Mouse (Mus musculus): Measurements from ENCODE around the gene Mtap. TPM values are rescaled to one million over a fixed set of nuclear protein-coding genes. Genes with fewer than 3 reads are reported as not detected.

Mtap gene
- polyA plus RNA-seq, 1 experiment from 2014 or later, result 58.5 TPM

GRCm38 (mm10) chr4:89163613-89164012 lies 26.7 kb downstream of the Mtap start:
- Histone ChIP-seq H3K36me3 (ENCODE audit: control insufficient read depth, insufficient read depth, low read length) (peaks cover 86% of the 10 kb centered on the region), H3K27ac (replicated peaks in 1 of 2; ENCODE audit: control insufficient read depth in 1 of 2, insufficient read depth in 1 of 2, low read depth in 2 of 2, low read length in 2 of 2) (no peak overlapping the region)
- 93% methylated on average over 8 of the region's 8 CpGs for WGBS

GRCm38 (mm10) chr4:89164681-89165080 lies 27.8 kb downstream of the Mtap start:
- Histone ChIP-seq H3K9me3 (ENCODE audit: control insufficient read depth, low read length) (no peaks in the 10 kb centered on the region), H3K4me1 (ENCODE audit: control insufficient read depth in 2 of 2, insufficient read depth in 2 of 2, low read length in 2 of 2) (no peaks in the 10 kb centered on the region), H3K27ac (replicated peaks in 1 of 2; ENCODE audit: control insufficient read depth in 1 of 2, insufficient read depth in 1 of 2, low read depth in 2 of 2, low read length in 2 of 2) (no peak overlapping the region), H3K27me3 (ENCODE audit: control insufficient read depth, insufficient read depth, low read length) (no peaks in the 10 kb centered on the region), H3K36me3 (ENCODE audit: control insufficient read depth, insufficient read depth, low read length) (peaks cover 89% of the 10 kb centered on the region), H3K9ac (ENCODE audit: low read length) (no peak overlapping the region), H3K4me2 (ENCODE audit: low read length) (no peak overlapping the region), H3K4me3 (ENCODE audit: control insufficient read depth in 1 of 2, insufficient read depth in 1 of 2, low read depth in 1 of 2, low read length in 2 of 2) (no peak overlapping the region)
- WGBS, result 94% methylated on average over 2 of the region's 2 CpGs
- no peak for ATAC-seq (ENCODE audit: insufficient number of reproducible peaks, insufficient read depth, low FRiP score, low read depth)

More at GRCm38 (mm10) chr4:89163613-89164012, 26.7 kb downstream of the Mtap start:
- no peak overlapping the region for H3K9ac ChIP-seq (ENCODE audit: low read length)
- H3K4me3 ChIP-seq (ENCODE audit: control insufficient read depth in 1 of 2, insufficient read depth in 1 of 2, low read depth in 1 of 2, low read length in 2 of 2), result no peak overlapping the region
- no peaks in the 10 kb centered on the region for H3K27me3 ChIP-seq (ENCODE audit: control insufficient read depth, insufficient read depth, low read length)
- no peak for ATAC-seq (ENCODE audit: insufficient number of reproducible peaks, insufficient read depth, low FRiP score, low read depth)
- H3K4me1 ChIP-seq (ENCODE audit: control insufficient read depth in 2 of 2, insufficient read depth in 2 of 2, low read length in 2 of 2), result no peaks in the 10 kb centered on the region
- no peaks in the 10 kb centered on the region for H3K9me3 ChIP-seq (ENCODE audit: control insufficient read depth, low read length)
- no peak overlapping the region for H3K4me2 ChIP-seq (ENCODE audit: low read length)

DNA sequence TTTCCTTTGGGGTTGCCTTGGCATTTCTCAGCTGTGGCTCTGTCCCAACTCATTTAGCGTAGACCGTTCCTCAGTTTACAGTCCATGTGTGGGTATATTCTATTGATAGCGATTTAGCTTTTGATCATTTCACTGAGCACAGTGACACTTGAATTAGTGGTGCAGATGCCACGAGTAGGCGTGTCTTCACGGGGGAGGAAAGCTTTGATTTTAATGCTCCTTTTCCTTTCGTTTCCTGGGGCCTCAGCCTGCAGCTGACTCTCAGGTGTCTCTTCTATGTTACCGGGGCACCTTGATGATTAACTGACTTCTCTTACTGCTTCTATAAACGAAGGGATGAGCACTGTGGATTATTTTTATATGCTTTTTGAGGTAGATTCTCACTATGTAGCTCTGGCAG lies 32.0 kb downstream of the Mtap start:
- no peak overlapping the region for H3K4me2 ChIP-seq (ENCODE audit: low read length)
- no peaks in the 10 kb centered on the region for H3K27me3 ChIP-seq (ENCODE audit: control insufficient read depth, insufficient read depth, low read length)
- no peak overlapping the region for H3K9ac ChIP-seq (ENCODE audit: low read length)
- no peak for ATAC-seq (ENCODE audit: insufficient number of reproducible peaks, insufficient read depth, low FRiP score, low read depth)
- H3K4me3 ChIP-seq (ENCODE audit: control insufficient read depth in 1 of 2, insufficient read depth in 1 of 2, low read depth in 1 of 2, low read length in 2 of 2), result no peak overlapping the region
- 92% methylated on average over 9 of the region's 9 CpGs for WGBS
- H3K27ac ChIP-seq (replicated peaks in 1 of 2; ENCODE audit: control insufficient read depth in 1 of 2, insufficient read depth in 1 of 2, low read depth in 2 of 2, low read length in 2 of 2), result no peak overlapping the region
- H3K9me3 ChIP-seq (ENCODE audit: control insufficient read depth, low read length), result no peaks in the 10 kb centered on the region
- peaks cover 93% of the 10 kb centered on the region for H3K36me3 ChIP-seq (ENCODE audit: control insufficient read depth, insufficient read depth, low read length)
- no peaks in the 10 kb centered on the region for H3K4me1 ChIP-seq (ENCODE audit: control insufficient read depth in 2 of 2, insufficient read depth in 2 of 2, low read length in 2 of 2)

DNA sequence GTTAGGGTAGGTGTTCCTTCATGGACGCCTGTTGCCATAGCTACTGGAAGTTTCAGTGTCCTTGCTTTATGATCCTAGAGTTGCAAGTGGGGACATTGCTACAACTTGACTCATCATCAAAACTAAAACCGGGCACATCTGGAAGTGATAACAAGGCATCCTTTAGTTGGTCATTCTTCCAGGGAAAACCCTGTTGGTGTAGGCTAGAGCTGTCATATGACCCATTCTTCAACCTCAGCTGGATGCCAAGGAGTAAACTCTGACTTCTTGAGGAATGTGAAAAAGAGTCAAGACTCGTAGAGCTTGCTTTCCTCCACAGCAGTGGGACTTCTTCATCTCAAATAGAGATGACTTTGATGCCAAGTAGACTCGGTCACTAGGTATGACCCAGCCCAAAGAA lies 32.8 kb downstream of the Mtap start:
- Histone ChIP-seq H3K27ac (replicated peaks in 1 of 2; ENCODE audit: control insufficient read depth in 1 of 2, insufficient read depth in 1 of 2, low read depth in 2 of 2, low read length in 2 of 2) (no peak overlapping the region), H3K4me3 (ENCODE audit: control insufficient read depth in 1 of 2, insufficient read depth in 1 of 2, low read depth in 1 of 2, low read length in 2 of 2) (no peak overlapping the region), H3K9ac (ENCODE audit: low read length) (no peak overlapping the region), H3K4me1 (ENCODE audit: control insufficient read depth in 2 of 2, insufficient read depth in 2 of 2, low read length in 2 of 2) (no peaks in the 10 kb centered on the region), H3K36me3 (ENCODE audit: control insufficient read depth, insufficient read depth, low read length) (peaks cover 93% of the 10 kb centered on the region), H3K4me2 (ENCODE audit: low read length) (no peak overlapping the region), H3K9me3 (ENCODE audit: control insufficient read depth, low read length) (no peaks in the 10 kb centered on the region), H3K27me3 (ENCODE audit: control insufficient read depth, insufficient read depth, low read length) (no peaks in the 10 kb centered on the region)
- 79% methylated on average over 4 of the region's 4 CpGs for WGBS
- no peak for ATAC-seq (ENCODE audit: insufficient number of reproducible peaks, insufficient read depth, low FRiP score, low read depth)

- H3K9ac ChIP-seq (ENCODE audit: low read length), result no peak overlapping the region
Measured at GRCm38 (mm10) chr4:89170931-89171330, 34.0 kb downstream of the Mtap start.

GRCm38 (mm10) chr4:89172873-89173605 lies 36.1 kb downstream of the Mtap start:
- no peaks in the 10 kb centered on the region for H3K27me3 ChIP-seq (ENCODE audit: control insufficient read depth, insufficient read depth, low read length)
- H3K27ac ChIP-seq (replicated peaks in 1 of 2; ENCODE audit: control insufficient read depth in 1 of 2, insufficient read depth in 1 of 2, low read depth in 2 of 2, low read length in 2 of 2), result no peak overlapping the region
- H3K4me1 ChIP-seq (ENCODE audit: control insufficient read depth in 2 of 2, insufficient read depth in 2 of 2, low read length in 2 of 2), result no peaks in the 10 kb centered on the region
- H3K4me3 ChIP-seq (ENCODE audit: control insufficient read depth in 1 of 2, insufficient read depth in 1 of 2, low read depth in 1 of 2, low read length in 2 of 2), result no peak overlapping the region
- H3K9me3 ChIP-seq (ENCODE audit: control insufficient read depth, low read length), result no peaks in the 10 kb centered on the region
- ATAC-seq (ENCODE audit: insufficient number of reproducible peaks, insufficient read depth, low FRiP score, low read depth), result no peak
- WGBS, result 91% methylated on average over 14 of the region's 14 CpGs
- H3K4me2 ChIP-seq (ENCODE audit: low read length), result no peak overlapping the region
- peaks cover 92% of the 10 kb centered on the region for H3K36me3 ChIP-seq (ENCODE audit: control insufficient read depth, insufficient read depth, low read length)
- H3K9ac ChIP-seq (ENCODE audit: low read length), result no peak overlapping the region

More at GRCm38 (mm10) chr4:89170931-89171330, 34.0 kb downstream of the Mtap start:
- Histone ChIP-seq H3K4me3 (ENCODE audit: control insufficient read depth in 1 of 2, insufficient read depth in 1 of 2, low read depth in 1 of 2, low read length in 2 of 2) (no peak overlapping the region), H3K4me2 (ENCODE audit: low read length) (no peak overlapping the region), H3K27ac (replicated peaks in 1 of 2; ENCODE audit: control insufficient read depth in 1 of 2, insufficient read depth in 1 of 2, low read depth in 2 of 2, low read length in 2 of 2) (no peak overlapping the region), H3K4me1 (ENCODE audit: control insufficient read depth in 2 of 2, insufficient read depth in 2 of 2, low read length in 2 of 2) (no peaks in the 10 kb centered on the region), H3K36me3 (ENCODE audit: control insufficient read depth, insufficient read depth, low read length) (peaks cover 91% of the 10 kb centered on the region), H3K9me3 (ENCODE audit: control insufficient read depth, low read length) (no peaks in the 10 kb centered on the region), H3K27me3 (ENCODE audit: control insufficient read depth, insufficient read depth, low read length) (no peaks in the 10 kb centered on the region)
- no peak for ATAC-seq (ENCODE audit: insufficient number of reproducible peaks, insufficient read depth, low FRiP score, low read depth)
- WGBS, result 93% methylated on average over 6 of the region's 6 CpGs

GRCm38 (mm10) chr4:89177514-89178307 lies 40.8 kb downstream of the Mtap start:
- no peak for ATAC-seq (ENCODE audit: insufficient number of reproducible peaks, insufficient read depth, low FRiP score, low read depth)
- Histone ChIP-seq H3K36me3 (ENCODE audit: control insufficient read depth, insufficient read depth, low read length) (peaks cover 88% of the 10 kb centered on the region), H3K27me3 (ENCODE audit: control insufficient read depth, insufficient read depth, low read length) (no peaks in the 10 kb centered on the region), H3K27ac (replicated peaks in 1 of 2; ENCODE audit: control insufficient read depth in 1 of 2, insufficient read depth in 1 of 2, low read depth in 2 of 2, low read length in 2 of 2) (no peak overlapping the region), H3K4me3 (ENCODE audit: control insufficient read depth in 1 of 2, insufficient read depth in 1 of 2, low read depth in 1 of 2, low read length in 2 of 2) (no peak overlapping the region), H3K9ac (ENCODE audit: low read length) (no peak overlapping the region), H3K9me3 (ENCODE audit: control insufficient read depth, low read length) (no peaks in the 10 kb centered on the region), H3K4me2 (ENCODE audit: low read length) (no peak overlapping the region), H3K4me1 (ENCODE audit: control insufficient read depth in 2 of 2, insufficient read depth in 2 of 2, low read length in 2 of 2) (no peaks in the 10 kb centered on the region)
- 88% methylated on average over 6 of the region's 6 CpGs for WGBS

All from heart, embryonic 14.5 days (tissue).